Mouse (Mus musculus) G1E (cell line): ENCODE measurements at regions not wholly inside any gene's neighbourhood (a gene's known extent, or its start where the extent isn't known, plus 50 kb on each side); places are given as distances from the start of the nearest gene placed in this dataset.

ENCODE experiments used
- ATAC-seq: 2 replicates; pipeline ENCODE4 v1.8.0; 2016; ENCODE audit warnings: mild to moderate bottlenecking; ENCODE audit not compliant: insufficient number of reproducible peaks, poor library complexity, low FRiP score, severe bottlenecking; ENCODE audit errors: extremely low read depth
- DNase-seq: peaks from one replicate; pipeline ENCODE4 v3.0.0; 2012; ENCODE audit warnings: low spot score
- H3K27me3 ChIP-seq: 2 replicates; pipeline ENCODE4 v1.6.1; 2012; ENCODE audit warnings: mild to moderate bottlenecking, low read length, inconsistent platforms; ENCODE audit not compliant: insufficient read depth
- H3K36me3 ChIP-seq: replicated peaks from 2 replicates; pipeline ENCODE3; 2012; ENCODE audit warnings: mild to moderate bottlenecking, inconsistent platforms
- H3K4me1 ChIP-seq: 2 replicates; pipeline ENCODE4 v1.6.1; 2012; ENCODE audit warnings: low read depth, low read length, inconsistent platforms, mixed read lengths; ENCODE audit not compliant: insufficient read depth
- H3K4me3 ChIP-seq: 2 replicates; pipeline ENCODE4 v1.5.1; 2012; ENCODE audit warnings: low read depth, mild to moderate bottlenecking, inconsistent platforms, low read length, moderate library complexity, mixed read lengths
- H3K9me3 ChIP-seq: replicated peaks from 2 replicates; pipeline ENCODE4 v1.6.1; 2012; ENCODE audit warnings: inconsistent platforms
- CTCF ChIP-seq: IDR thresholded peaks from 2 replicates; pipeline ENCODE4 v1.5.1; 2012; ENCODE audit warnings: low read depth, low read length, inconsistent platforms, mixed read lengths
- GATA1 ChIP-seq: IDR thresholded peaks from 2 replicates; pipeline ENCODE4 v1.6.1; 2012; ENCODE audit warnings: borderline replicate concordance, low read length, inconsistent platforms, mixed read lengths
- GATA2 ChIP-seq: IDR thresholded peaks from 2 replicates; pipeline ENCODE4 v1.6.1; 2012; ENCODE audit warnings: low read depth, low read length, inconsistent platforms, borderline replicate concordance
- POLR2AphosphoS5 ChIP-seq: IDR thresholded peaks from 2 replicates; pipeline ENCODE4 v1.6.1; 2012; ENCODE audit warnings: low read depth, low read length, inconsistent platforms; ENCODE audit not compliant: insufficient replicate concordance
- TAL1 ChIP-seq: conservative IDR thresholded peaks from 2 replicates; pipeline ENCODE4 v1.6.1; 2012; ENCODE audit warnings: low read depth, low read length, inconsistent platforms, mixed read lengths

GRCm38 (mm10) chr13:56974063-56974462 lies 78.3 kb upstream of the Trpc7 start:
- H3K4me1 ChIP-seq, result no peaks in the 10 kb centered on the region
- peaks cover 35% of the 10 kb centered on the region for H3K9me3 ChIP-seq
- no peaks in the 10 kb centered on the region for H3K36me3 ChIP-seq
- ATAC-seq, result no peak
- no peaks in the 10 kb centered on the region for H3K27me3 ChIP-seq
- DNase-seq, result no peak
- no peak overlapping the region for H3K4me3 ChIP-seq
- TF ChIP-seq TAL1 (no peak), CTCF (no peak), GATA1 (no peak), POLR2AphosphoS5 (no peak)

GRCm38 (mm10) chr13:56955358-56955757 lies 59.6 kb upstream of the Trpc7 start:
- no peaks in the 10 kb centered on the region for H3K4me1 ChIP-seq
- TF ChIP-seq CTCF (no peak), TAL1 (no peak), GATA1 (no peak), POLR2AphosphoS5 (no peak), GATA2 (no peak)
- H3K4me3 ChIP-seq, result no peak overlapping the region
- H3K27me3 ChIP-seq, result no peaks in the 10 kb centered on the region
- H3K36me3 ChIP-seq, result no peaks in the 10 kb centered on the region
- DNase-seq (no peak), ATAC-seq (no peak)
- H3K9me3 ChIP-seq, result peaks cover 68% of the 10 kb centered on the region

DNA sequence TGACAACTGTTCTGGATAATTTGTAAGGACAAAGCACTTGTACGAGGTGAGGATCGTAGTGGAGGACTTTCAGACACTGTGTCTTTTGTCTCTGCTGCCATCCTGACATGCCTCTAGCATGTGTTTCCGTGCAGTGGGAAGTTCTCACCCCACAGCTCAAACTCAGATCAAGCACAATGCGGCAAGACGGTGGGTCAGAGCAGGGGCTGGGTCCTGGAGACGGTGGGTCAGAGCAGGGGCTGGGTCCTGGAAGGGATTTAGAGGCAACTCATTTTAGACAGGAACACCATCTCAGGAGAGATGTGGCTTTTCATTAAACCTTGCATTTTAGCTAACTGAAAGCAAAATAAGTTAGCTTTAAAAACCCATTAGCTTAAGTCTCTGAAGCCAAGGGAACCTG lies 52.3 kb upstream of the Trpc7 start:
- peaks cover 59% of the 10 kb centered on the region for H3K9me3 ChIP-seq
- ATAC-seq (no peak), DNase-seq (no peak)
- H3K4me3 ChIP-seq, result no peak overlapping the region
- H3K27me3 ChIP-seq, result no peaks in the 10 kb centered on the region
- no peaks in the 10 kb centered on the region for H3K36me3 ChIP-seq
- no peaks in the 10 kb centered on the region for H3K4me1 ChIP-seq
- TF ChIP-seq CTCF, result no peak
- TF ChIP-seq GATA1, result no peak
- no peak for TF ChIP-seq GATA2
- TF ChIP-seq POLR2AphosphoS5, result no peak
- TF ChIP-seq TAL1, result no peak

DNA sequence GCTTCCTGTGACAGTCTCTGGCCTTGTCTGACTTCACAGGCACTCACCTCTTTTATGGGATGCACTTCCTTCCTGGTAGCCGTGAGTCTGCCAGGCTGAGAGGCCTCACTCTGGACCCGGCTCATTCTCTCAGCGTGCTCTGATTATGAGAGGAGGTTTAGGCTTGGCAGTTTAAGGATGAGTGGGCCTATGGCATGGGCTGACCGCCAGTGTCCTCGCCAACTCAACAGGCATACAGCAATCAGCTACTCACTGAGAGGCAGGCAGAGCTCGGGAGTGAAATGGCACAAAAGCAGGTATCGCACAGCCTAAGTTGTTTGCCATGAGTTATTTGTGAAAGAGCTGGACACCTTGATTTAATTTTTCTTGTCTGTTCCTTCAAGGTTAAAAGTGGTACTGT lies 51.5 kb upstream of the Trpc7 start:
- no peaks in the 10 kb centered on the region for H3K36me3 ChIP-seq
- DNase-seq, result no peak
- ATAC-seq, result no peak
- H3K9me3 ChIP-seq, result peaks cover 61% of the 10 kb centered on the region
- no peaks in the 10 kb centered on the region for H3K27me3 ChIP-seq
- TF ChIP-seq TAL1 (no peak), CTCF (no peak), GATA2 (no peak), POLR2AphosphoS5 (no peak), GATA1 (no peak)
- no peaks in the 10 kb centered on the region for H3K4me1 ChIP-seq
- H3K4me3 ChIP-seq, result no peak overlapping the region
